Mouse (Mus musculus) kidney, postnatal 10 days (tissue): ENCODE results near the gene Ogfod2.
A peak's percentile ranks its signal among the peaks of the same experiment; 100 is the strongest.

Experiments
- DNase-seq: peaks from one replicate; pipeline ENCODE4 v3.0.0; 2021; ENCODE audit warnings: mixed read lengths

The Ogfod2 gene

DNA sequence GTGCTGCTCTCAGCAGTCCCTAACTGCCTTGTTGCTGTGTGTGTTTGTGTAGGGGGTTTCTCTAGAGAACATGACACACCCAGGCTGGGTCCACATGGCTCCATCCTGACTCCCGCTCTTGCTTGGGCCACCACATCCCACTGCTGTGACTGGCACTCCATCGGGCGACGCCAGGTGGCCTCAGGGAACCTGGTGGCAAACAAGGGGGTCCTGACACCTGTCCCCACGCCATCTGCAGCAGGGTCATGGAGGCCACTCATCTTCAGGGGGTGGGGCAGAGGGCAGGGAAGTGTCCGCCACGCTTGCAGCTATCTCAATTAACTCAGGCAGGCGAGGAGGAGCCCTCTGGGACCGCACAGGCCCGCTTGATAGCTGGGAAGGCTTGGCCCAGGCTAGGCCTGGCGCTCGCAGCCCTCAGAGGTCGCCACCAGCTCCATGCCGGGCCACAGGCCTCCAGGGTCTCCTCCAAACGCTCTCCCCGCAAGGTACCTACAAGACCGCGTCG lies 17.0 kb upstream of the Ogfod2 start:
- DNase-seq = peak; percentile 49

DNA sequence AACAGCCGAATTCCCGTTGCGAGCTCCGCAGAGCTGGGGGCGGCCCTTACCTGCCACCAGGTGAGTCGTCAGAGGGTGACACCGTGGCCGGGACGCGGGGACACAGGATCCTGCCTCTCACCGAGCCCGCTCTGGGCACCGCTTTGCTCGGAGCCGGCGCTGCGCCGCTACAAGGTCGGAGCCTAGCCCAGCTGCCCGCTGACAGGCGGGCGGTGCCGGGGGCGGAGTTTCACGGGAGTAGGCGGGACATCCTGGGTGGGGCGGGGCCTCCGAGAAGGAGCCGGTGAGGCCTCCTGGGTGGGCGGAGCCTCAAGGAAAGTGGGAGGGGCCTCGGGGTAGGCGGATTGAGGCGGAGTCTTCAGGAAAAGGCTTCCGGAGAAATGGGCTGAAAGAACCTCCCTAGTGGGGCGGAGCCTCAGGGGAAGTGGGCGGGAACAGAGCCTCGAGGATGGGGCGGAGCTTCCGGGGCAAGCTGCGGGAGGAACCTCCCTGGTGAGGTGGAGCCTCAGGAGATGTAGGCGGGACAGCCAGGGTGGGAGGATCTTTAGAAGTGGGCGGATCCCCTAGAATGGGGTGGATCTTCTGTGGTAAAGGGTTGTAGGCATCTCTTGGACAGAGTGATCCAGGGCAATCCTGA lies 16.4 kb upstream of the Ogfod2 start, which contains the start of gene Abcb9:
Abcb9 (minus strand) TSS at position 203 of the 637 bp plus-strand sequence.
- DNase-seq = peak; percentile 99

DNA sequence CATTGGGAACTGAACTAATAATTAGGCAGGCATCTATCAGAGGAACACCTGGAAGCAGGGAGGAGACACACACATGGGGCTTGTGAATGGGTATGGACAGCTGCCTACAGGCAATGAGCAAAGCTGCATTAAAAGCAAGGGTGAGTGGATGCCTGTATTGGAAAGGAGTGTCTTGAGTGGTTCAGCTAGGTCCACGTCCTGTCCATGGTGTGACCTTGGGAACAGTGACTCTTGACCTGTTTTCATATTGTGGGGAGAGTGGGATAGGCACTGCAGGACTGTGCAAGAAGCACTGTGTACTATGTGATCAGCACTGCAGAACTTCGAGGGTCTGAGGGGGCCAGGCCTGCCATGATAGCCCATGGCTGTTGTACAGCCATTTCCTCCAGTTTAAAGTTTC lies 13.2 kb upstream of the Ogfod2 start:
- DNase-seq = no peak

DNA sequence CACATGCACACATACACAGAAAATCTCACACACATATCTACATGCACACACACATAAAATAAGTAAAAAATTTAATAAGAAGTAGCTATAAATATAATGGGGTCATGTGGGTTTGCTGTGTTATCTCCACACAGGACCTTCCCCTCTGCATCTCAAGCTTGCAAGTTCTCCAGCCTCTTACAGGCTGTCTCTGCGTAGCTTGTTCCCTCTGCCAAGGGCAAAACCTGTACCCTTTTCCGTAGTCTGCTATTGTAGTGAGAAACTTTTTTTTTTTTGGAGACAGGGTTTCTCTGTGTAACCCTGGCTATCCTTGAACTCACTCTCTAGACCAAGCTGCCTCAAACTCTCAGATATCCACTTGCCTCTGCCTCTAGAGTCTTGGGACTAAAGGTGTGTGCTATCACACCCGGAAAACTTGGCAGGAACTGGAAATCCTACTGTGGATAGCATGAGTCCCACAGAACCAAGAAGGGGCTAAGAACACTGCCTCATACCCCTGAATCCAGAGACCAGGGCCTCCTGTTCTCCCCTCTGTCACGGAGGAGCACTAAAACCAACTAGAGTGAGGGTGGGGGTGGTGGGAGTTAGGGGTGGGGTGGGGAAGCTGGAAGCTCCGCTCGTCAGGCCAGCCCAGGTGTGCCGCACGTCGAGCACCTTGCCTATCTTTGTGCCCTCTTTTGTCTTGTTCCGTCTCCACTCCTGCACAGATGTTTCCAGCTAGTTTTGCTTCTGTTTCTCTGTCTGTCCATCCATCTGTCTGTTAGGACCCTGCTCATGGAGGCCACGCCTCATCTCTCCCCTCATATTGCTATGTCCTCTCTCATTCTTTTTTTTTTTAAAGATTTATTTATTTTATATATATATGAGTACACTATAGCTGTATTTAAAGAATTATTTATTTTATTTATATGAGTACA lies 11.7 kb upstream of the Ogfod2 start:
- no peak for DNase-seq

DNA sequence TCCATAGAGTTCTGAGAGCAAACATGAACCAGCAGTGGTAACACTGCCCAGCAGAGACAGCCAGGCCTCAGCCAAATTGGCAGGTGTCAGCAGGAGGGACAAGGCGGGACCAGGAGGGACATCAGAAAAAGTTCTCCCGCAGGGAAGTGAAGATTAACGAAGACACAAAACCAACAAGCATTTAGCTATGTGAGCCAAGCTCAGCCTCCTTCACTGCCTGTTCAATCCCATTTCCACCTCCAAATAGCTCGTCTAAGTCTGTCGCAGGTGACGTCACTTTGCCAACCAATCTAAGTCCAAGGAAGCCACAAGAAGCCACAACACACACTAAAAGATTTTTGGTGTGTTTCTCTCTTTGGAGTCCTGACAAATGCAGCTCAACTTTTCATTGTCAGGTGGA lies 9.8 kb upstream of the Ogfod2 start:
- DNase-seq = no peak

DNA sequence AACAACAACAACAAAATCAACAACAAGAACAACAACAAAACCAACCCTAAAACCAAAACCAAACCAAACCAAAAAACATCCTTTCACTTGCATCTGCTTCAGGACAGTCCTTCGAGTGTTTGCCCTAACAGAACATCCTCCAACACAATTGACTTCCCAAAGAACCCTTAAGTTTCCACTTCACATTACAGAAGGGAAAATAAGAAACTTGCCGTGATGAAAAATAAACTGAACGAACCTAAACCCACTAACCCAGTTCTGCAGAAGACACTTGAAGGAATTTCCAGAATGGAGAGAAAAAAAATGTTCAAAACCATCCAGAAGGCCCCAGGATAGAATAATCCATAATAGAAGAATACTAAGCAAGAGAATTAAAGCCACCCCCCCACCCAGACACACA lies 9.1 kb upstream of the Ogfod2 start:
- no peak for DNase-seq

DNA sequence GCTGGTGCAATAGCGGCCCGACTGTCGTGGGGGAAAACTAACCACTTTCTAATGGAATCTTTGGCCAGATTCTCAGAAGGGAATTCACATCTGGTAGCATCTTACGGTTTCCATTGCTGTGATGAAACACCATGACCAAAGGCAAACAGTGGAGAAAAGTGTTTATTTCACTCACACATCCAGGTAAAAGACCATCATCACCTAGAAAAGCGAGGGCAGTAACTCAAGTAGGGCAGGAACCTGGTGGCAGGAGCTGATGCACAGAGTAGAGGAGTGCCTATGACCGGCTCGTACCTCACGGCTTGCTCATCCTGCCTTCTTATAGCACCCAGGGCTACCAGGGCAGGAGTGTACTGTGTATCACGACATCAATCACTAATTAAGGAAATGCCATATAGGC lies 8.5 kb upstream of the Ogfod2 start:
- no peak for DNase-seq

DNA sequence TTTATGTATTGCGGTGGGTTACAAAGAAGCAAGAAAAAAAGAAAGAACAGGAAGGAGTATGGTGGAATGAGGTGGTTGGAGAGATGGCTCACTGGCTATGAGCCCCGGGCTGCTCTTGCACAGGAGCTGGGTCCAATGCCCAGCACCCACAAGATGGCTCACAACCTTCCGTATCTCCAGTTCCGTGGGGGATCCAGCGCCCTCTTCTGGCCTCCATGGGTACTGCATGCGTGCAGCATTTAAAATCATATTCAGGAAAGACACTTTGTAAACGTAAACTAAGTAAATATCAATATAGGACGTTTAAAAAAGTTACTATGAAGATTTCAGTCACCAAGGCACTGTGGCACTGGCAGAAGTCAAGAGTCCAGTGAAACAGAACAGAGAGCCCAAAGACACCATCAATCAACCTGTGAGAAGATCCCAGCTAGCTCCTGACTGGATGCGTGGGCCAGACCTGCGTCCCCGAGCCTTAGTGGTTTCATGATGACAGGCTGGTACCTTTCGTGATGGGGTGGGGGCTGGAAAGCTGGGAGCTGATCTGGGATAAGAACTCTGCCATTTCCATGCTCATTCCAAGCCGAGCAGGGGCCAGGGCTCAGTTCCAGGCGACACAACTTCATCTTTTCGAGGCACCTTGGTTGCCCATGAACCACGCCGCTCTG lies 888 bp upstream of the Ogfod2 start:
- DNase-seq = peak; percentile 63

DNA sequence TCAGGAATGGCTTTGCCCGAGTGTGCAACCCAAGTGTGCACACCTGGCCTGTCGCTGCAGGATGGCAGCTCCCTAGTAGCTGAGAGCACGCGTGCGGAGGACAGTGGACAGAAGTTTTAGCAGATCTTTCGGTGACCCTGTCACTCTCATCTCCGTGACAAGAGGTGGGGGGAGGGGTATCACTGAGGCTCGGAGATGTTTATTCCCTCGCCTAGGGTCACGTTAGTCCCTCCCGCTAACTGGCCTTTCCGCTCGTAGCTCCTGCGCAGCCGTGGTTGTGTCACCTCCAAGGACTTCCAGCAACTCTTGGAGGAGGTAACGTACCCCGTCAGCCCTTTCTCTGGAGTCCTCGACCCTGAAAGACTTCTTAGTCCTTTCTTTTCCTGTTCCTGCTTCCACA lies 434 bp downstream of the Ogfod2 start:
- DNase-seq = peak; percentile 57

DNA sequence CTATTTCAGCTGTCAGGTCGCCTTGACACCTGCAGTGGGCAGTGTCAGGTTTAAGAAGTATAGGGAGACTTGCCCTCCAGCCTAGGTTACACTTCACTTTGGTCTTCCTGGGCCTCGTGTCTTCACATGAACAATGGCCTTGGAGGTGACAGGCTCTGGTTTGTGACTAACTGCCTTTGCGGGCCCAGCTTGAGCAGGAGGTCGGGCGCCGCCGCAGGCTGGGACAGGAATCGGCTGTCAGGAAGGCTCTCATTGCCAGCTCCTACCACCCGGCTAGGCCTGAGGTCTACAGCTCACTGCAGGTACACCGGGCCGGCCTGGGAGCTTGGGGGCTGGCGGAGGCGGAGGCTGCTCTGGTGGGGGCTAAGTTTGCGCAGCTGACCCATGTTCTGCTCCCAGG lies 933 bp downstream of the Ogfod2 start:
- peak; percentile 77 for DNase-seq

DNA sequence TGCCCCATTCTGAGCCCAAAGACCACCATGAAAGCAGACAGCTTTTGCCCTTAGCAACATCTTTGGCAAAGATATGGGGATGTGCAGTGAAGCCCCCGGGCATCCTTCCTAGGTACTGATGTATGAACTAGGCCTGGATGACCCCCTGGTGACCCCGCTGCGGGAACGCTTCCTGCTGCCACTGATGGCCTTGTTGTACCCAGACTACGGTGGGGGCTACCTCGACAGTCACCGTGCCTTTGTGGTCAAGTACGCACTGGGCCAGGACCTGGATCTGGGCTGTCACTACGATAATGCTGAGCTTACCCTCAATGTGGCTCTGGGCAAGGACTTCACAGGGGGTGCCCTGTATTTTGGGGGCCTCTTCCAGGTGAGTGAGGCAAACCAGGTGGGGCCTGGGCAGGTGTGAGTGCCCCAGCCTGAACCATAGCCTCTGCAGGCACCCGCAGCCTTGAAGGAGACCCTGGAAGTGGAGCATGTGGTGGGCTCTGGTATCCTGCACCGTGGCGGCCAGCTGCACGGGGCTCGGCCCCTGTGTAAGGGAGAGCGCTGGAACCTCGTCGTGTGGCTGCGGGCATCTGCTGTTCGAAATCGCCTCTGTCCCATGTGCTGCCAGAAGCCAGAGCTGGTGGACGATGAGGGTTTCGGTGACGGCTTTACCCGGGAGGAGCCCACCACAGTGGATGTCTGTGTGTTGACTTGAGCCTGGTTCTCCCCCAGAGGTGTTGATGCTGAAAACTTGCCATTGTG lies 2.4 kb downstream of the Ogfod2 start:
- DNase-seq = no peak

DNA sequence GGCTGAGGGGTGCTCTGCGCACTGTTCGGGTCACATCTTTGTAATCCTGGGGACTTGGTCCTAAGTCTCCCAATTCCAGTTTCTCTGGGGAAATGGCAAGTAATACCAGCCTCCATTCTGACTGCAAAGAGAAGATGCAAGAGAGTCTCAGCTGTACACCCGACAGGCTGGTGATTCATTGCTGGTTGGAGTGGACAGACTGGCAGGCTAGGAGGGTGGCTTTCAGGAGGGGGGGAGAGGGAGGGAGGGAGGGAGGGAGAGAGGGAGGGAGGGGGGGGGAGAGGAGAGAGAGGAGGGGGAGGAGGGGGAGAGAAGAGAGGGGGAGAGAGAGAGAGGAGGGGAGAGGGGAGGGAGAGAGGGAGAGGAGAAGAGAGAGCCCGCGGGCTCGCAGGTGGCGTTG lies 3.4 kb downstream of the Ogfod2 start:
- DNase-seq = no peak

DNA sequence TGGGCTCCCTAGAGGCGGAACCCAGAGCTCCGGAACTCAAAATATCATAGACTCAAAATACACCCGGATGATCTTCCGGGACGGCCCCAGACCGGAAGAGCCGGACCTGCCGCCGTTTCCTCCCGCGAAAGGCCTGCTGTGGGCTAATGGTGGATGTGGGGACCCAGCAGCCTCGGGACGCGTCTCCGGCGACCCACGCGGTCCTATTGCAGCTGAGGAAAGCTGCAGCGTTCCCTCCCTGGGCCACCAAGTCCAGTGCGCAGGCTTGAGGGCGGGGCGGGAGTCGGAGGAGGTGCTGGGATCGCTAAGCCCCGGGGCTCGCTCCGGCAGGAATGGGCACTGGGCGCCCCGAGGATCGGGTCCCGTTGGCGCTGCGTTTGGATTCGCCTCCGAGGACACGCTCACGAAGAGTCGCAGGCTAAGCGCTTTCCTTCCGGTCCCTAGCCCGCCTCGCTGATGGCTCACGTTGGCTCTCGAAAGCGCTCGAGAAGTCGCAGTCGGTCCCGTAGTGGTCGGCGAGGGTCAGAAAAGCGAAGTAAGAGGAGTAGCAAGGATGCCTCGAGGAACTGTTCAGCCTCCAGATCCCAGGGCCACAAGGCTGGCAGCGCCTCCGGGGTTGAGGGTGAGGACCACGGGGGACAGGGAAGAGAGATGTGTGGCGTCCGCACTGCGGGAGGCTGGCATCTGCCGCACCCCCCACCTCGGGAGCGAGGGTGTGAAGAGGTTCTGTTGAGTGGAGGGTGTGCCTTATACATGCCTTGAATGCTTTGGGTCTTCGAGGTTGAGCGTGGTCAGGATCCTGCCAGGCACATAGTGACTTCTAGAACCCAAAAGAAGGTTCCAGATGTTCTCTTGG lies 4.1 kb downstream of the Ogfod2 start, which contains the start of gene Arl6ip4:
Arl6ip4 (plus strand) TSS at position 100 of the 856 bp plus-strand sequence.
- peak; percentile 88 for DNase-seq

DNA sequence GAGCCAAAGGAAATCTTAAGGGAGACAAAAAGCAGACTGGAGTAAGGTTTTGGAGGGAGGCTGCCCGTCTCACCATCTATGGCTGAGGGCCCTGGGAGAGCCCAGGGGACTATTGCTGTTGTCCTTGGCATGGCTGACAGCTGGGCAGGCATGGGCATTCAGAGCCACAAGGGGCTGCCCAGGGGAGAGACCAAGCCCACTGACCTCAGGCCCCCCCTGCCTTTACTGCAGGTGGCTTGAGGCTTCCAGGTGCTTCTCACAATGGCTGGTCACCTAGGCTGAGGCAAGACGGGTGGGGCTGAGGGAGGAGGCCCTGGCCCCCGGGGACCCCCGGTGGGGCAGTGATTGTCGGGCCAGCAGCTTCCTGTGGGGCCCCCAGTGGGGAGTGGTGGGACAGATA lies 7.1 kb downstream of the Ogfod2 start:
- DNase-seq = no peak

DNA sequence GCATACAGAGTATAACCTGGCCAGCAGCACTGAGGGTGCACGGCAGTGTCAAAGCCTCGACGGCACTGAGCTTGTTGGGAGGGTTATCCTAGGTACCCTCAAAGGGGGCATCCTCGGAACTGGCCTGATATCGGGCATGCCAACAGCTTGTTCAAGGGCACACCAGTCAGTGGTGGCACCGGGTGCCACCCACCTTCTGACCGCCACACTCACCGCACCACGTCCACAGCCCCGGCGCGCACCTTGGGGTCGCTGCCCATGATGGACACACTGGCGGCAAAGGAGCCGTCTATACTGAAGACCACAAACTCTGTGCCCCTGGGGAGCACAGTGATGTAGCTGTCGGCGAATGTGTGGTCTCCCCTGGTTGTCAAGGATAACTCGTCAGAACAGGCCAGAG lies 10.3 kb downstream of the Ogfod2 start:
- no peak for DNase-seq

DNA sequence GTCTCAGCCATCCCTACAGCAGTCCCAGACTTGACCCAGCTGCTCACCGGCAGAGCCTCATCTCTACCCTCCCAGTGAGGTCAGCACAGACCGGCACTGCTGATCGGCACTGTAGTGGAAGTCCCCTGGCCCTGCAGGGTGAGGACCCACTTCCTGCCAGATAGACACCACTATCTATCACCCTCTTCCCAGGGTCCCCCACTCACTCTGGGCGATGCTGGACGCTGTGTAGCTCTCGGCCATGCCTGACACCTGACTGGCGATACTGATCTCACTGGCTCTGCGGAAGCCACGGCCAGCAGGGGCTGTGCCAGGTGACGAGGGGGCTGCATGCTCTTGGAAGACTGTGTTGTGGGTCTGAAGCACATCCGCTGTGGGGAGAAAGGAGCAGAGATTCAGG lies 13.0 kb downstream of the Ogfod2 start:
- DNase-seq = no peak

DNA sequence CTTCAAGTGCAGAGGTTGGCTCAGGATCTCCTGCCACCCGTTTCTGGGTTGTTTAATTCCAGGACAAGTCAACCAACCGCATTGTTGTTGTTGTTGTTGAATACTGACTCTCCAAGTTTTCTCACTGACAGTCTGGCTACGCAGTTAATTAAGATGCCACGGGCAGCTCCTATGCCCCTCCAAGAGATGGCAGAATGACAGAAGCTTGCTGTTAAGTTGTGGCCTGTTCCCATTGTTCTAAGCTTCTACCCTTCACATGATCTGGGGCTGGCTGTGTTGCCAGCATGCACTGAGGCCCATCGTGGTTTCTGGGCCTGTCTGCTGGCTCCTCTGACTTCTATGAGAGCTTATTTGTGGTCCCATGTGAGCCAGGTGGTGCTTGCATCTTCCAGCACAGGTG lies 22.2 kb downstream of the Ogfod2 start:
- no peak for DNase-seq

DNA sequence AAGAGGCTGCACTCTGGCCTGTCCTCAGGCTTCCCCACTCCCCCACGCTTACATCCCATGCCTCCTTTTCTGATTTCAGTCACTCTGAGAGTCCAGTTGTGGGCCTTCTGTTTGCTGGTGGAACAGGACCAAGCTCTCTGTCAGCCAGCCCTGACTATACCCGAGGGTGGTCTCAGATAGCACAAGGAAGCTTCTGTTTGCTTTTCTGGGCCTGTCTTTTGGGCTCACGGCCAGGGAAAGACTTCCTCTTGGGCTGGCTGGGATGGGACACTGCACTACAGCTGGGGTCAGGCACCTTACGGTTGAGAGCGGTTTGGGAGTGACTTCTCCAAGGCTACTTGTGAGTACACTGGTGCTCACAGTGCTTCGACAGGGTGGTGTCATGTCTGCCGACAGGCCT lies 26.0 kb downstream of the Ogfod2 start:
- no peak for DNase-seq

DNA sequence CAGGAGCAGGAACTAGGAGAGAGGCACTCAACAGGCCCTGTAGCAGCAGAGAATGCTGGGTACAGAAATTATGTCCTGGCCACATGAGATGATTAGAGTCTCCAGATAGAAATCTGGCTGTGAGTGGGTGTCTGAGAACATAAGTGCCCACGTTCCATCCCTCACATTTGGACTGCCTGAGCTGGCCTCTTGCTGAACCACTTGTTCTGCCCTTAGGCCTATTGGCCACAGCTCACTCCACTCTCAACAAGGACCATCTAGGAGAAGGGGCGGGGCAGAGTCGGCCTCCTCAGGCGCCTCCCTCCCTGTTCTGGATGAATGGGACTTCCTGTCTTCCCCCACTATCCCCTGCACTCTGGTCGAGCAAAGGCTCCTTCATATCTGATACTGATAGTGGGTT lies 36.9 kb downstream of the Ogfod2 start:
- DNase-seq = no peak

DNA sequence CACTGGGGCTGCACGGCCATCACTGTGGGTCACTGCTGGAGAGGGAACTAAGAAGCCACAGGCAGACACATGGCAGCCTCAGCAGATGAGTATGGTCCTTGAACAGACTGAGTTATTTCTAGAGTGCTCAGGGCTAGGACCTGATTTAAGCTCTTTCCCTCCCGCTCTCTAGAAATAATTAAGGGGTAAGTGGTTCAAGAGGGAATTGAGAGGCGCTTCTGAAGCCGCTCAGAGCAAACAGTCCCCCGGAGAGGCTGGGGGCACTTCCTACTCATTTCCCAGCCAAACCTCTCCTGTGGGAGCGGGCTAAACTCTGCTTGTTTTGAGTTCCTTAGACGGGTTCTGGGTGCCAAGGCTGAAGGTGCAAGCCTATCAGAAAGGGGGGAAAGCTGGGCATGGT lies 38.8 kb downstream of the Ogfod2 start:
- DNase-seq = no peak

DNA sequence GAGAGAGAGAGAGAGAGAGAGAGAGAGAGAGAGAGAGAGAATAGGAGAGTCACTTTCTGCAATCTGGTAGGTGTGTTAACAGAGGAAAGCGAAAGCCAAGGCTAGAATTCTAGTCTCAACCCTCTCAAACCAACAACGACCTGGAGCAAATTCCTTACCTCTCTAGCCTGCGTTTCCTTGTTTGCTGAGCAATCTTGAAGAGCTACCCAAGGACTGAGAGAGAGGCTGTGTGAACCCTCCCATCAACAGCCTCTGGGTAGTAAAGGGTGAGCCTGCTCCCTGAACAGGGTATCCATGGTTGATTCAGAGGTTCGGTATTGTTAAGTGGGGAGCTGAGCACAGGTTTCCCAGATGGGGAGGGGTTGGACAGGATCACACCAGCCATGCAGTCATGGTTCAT lies 40.6 kb downstream of the Ogfod2 start:
- DNase-seq = no peak

DNA sequence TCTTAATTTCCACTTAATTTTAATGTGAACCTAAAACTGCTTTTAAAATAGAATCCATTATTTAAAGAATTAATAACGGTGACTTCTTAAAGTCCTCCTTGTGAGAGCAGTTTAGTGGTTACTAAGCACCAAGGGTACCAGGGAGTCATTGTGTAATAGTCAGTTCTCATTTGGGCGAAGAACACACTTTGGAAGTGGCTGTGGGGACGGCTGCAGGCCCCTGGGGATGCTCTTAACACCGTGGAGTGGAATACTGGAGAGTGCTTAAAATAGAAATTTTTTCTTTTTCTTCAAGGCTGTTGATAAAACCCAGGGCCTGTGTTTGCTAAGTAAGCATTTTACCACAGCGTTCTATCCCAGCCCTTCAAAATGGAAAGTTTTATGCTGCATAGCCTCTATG lies 43.8 kb downstream of the Ogfod2 start:
- DNase-seq = no peak
